Mouse (Mus musculus): ENCODE measurements around the gene AC170998.1.

Gene AC170998.1

GRCm38 (mm10) chr17:28725783-28726182, at the start of gene AC170998.1:
AC170998.1 (plus strand) TSS chr17:28726083.
- no peak for DNase-seq

DNA sequence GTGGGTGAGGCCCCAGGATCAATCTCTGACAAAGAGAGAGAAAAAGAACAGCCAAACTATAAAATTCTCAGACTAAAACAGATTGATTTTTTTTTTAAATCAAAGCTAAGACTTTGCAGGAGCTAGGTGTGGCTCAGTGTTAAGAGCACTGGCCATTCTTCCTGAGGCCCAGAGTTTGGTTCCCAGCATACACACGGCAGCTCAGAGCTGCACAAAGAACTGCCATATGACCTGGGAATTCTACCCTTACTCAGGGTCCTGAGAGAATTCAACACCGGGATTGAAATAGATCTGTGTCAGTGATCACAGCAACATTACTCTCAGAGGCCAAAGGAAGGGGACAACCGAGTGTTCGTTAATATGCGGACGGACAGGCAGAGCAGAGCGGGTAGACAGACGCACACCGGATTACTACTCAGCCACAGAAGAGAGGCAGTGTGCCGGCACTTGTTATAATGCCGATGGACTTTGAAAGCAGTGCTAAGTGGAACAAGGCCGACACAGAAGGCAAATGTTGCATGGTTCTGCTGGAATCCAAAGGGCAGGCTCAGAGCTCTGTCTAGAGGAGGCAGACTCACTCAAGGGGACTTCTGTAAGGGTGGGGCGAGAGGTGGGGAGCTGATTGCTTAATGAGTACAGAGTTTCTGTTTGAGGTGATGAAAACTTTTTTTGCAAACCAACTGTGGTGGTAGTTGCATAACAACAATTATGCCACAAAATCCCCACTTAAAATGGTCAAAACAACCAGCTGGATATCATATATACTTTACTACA, 43.4 kb upstream of the AC170998.1 start:
- DNase-seq, result no peak

GRCm38 (mm10) chr17:28683601-28684000, 42.3 kb upstream of the AC170998.1 start:
- no peak for DNase-seq

DNA sequence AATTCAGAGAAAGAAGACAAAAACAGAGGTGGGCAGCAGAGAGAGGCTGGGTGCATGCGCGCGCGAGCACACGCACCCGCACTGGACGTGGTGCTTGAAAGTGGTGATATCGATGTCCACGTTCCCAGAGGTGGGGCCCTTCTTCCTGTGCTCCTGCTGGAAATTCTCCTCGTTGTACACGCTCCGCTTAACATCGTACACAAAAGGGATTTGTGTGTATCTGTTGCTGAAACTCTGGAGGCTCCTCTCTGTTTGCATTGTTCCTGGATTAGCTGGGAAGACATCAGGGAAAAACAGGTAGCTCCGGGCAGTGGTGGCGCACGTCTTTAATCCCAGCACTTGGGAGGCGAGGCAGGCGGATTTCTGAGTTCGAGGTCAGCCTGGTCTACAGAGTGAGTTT, 41.3 kb upstream of the AC170998.1 start:
- no peak for DNase-seq

DNA sequence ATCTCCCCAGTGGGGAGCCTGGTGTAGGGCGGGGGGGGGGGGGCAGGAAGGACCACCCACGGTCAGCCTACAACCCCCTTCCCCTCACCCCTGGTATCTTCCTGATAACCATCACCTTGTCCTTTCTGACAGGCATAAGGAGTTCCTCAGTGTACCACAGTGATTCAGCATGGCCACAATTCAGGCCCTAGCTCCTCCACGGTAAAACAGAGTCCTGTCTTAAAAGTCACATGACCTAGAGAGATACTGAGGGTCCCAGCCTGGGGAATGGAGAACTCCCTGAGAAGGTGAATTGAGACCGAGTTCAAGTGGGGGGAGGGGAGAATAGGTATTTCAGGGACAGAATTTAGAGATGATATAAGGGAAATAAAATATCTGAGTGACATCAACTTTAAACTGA, 38.5 kb upstream of the AC170998.1 start:
- no peak for DNase-seq

- DNase-seq, result no peak
Observed at GRCm38 (mm10) chr17:28689586-28690283, 36.1 kb upstream of the AC170998.1 start, which contains the start of gene Slc26a8. Slc26a8 (minus strand) TSS chr17:28690233.

DNA sequence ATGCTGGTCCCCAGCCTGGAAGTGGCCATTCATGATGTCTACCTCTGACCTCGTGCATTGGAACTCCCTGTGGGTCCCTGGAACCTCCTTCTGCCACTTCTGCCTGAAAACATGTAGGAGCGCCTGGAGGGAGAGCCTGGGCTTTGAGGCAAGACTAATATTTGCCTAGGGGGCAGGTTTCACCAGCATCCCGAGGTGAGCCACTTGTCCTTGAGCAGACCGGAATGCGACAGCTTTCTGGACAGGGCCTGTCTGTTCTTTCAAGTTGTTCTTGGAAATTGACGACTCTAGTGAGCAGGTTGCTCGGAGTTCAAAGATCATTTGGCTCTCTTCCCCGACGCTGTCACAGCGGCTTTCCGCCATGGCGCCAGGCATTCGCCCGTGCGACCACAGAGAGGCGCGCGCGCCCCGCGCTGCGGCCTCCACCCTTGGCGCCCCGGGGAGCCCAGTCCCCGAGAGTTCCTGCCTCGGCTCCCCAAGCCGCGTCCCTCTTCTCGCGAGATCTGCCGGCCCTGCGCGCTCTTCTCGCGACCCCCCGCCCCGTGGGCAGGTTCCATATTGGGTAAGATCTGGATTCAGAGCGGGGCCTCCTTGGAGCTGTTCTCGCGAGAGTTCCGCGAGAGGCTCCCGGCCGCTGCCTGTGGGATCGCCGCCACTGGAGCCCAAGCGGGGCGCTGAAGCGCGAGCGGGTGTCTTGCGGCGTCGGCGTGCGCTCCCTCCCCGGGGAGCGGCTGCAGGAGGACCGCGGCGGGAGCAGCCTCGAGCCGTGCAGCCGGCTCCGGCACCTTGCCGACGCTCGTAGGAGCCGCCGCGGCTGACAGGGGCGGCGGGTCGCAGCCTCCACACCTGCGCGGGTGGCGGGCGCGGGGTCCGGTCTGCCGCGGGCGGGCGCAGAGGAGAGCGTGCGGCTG, 34.9 kb upstream of the AC170998.1 start, which contains the start of gene Mapk14:
Mapk14 (plus strand) TSS at position 554 of the 911 bp plus-strand sequence.
- DNase-seq, result peak; percentile 100

DNA sequence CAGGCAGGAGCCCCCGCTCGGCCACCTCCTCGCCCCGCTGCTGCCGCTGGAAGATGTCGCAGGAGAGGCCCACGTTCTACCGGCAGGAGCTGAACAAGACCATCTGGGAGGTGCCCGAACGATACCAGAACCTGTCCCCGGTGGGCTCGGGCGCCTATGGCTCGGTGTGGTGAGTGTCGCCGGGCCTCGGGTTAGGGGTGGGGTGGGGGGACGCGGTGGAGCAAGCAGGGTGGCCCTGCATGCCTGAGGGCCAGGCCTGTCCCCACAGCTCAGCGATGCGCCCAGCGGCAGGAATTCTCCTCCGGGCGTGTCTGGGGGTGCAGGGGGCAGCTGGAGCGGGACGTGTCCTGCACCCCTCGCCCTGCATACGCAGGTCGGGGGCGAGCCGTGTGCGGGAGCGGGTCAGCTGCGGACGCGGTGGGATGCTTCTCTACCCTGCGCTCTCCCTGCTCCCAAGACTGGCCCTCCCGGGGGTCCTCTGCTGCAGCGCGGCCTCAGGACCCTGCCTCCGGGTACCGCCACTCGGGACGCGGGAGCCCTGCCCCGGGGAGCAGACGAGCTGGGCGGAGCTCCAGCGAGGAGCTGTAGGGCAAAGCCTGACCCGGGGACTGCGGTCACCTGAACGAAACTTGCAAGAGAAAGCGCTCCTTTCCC, 34.1 kb upstream of the AC170998.1 start:
- no peak for DNase-seq

DNA sequence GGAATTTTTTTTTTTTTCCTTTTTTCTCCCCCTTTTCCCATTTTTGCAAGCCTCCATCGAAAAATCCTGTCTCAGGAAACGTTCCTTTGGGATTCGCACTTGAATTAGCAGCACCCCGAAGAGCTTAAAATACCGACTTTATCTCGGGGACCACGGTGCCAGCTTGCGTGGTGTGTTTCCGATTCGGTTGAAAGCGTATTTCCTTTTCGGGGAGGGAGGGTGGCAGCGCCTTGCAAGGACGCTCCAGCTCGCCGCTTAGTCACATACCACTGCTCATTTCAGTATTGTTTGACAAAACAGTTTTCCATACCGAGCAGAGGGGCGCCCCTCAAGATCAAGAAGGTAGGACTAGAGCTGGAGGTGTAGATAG, 33.6 kb upstream of the AC170998.1 start:
- DNase-seq, result peak; percentile 57

- DNase-seq, result no peak
Observed at GRCm38 (mm10) chr17:28693086-28693485, 32.8 kb upstream of the AC170998.1 start.

- DNase-seq, result no peak
Observed at GRCm38 (mm10) chr17:28694078-28694477, 31.8 kb upstream of the AC170998.1 start.

DNA sequence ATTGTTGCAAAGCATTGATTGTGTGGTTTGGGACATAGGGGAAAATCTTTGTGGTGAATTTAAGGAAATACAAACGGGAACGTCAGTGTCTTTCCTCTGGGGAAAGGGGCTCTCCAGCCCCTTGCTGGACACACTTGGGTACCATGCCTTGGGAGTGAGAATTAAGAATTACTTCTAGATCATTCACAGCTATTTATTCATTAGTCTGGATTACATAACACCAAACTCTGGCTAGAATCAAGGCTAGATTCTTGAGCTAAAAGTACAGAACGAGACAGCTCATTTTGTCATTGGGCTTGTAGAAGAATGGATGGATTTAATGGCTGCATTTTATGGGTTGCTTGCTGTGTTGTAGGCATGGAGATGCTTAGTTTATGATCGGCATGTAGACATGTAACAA, 31.1 kb upstream of the AC170998.1 start:
- DNase-seq, result no peak

- no peak for DNase-seq
Observed at GRCm38 (mm10) chr17:28696641-28697040, 29.2 kb upstream of the AC170998.1 start.

DNA sequence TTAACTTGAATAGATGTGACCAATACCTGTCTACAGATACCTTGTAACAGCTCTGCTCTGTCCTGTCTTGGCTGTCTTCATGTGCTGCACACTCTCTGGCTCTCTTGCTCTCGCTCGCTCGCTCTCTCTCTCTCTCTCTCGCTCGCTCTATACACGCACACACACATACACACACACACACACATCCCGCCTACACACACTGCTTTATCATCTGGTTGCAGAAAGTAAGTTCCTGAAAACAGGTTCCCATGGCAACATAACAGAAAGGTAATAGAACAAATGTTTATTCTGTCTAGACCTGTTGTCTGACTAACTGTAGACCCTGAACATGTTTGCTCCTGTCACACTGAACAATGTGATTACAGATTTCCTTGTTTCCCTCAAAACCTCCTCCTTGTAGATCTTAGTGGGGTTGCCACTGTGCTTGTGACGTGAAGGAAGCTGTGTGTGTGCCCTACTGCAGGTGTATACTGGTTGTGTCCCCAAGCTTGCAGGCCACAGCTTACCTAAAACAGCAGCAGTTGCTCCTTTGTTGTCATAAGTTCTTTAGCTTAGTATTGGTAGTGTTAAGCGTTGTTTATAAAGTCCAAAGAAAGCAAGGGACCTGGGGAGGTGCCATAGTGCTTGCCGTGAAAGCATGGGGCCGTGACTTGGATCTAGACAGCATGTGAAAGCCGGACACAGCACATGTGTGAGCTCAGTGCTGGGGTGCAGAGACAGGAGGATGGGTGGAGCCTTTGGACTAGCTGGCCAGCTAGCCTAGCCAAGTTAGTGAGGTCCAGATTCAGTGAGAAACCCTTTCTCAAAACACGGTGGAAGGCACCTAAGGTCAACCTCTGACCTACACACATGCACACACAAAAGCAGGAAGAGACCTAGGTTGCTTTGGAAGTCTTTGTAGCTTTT, 28.3 kb upstream of the AC170998.1 start:
- peak; percentile 63 for DNase-seq

GRCm38 (mm10) chr17:28698245-28698644, 27.6 kb upstream of the AC170998.1 start:
- DNase-seq, result no peak

GRCm38 (mm10) chr17:28698672-28699071, 27.2 kb upstream of the AC170998.1 start:
- no peak for DNase-seq

- DNase-seq, result no peak
Observed at GRCm38 (mm10) chr17:28699789-28700188, 26.1 kb upstream of the AC170998.1 start.

DNA sequence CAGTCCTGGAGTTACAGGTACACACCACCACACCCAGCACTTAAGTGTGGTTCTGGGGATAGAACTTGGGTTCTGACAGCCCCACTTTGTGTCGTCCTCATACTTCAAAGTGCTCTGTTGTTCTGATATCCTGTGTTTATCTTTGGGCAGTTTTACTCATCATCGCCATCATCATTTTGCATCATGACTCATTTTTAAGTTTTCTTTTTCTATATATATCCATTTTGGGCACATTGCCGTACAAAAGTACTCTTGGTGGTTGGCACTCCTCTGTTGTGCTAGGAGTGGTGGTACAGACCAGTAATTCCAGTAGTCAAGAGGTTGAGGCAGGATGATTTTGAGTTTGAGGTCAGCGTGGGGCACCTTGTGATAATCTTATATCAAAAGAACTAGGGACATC, 24.7 kb upstream of the AC170998.1 start:
- DNase-seq, result no peak

GRCm38 (mm10) chr17:28701737-28702136, 24.1 kb upstream of the AC170998.1 start:
- DNase-seq, result no peak

DNA sequence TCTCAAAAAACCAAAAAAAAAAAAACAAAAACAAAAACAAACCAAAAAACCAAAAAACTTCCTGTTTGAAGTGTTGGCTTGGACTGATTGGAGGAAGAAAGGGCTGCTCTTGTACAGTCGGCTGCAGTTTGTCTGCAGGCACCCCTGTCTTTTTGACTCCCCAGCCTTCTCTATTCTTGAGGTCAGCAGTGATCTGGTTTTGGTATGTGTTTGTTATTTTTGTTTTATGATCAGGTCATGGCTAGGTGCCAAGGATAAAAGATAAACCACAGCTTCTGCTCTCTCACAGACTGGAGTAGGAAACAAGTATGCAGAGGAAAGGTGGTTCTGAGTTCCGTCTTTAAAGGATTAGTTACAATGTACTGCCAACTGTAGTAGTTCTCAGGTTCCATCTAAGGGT, 23.2 kb upstream of the AC170998.1 start:
- DNase-seq, result no peak

DNA sequence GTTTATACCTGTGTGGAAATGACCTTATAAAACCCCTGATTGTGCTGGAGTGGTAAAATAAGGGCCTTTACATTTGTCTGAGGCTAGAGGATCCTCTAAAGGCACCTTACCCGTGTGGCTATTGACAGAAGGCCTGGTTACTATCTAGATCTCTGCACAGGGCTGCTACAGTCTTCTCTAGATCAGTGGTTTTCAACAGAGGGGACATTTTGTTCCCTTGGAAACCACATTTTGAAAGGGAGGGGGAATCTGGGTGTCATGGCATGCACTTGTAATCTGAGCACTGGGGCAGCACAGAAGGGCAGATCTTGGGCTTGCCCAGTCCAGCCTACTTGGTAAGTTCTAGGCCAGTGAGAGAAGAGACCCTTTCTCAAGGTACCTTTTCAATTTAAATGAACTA, 19.2 kb upstream of the AC170998.1 start:
- no peak for DNase-seq

All from layer of hippocampus, adult 9-11 months (tissue).